Mouse (Mus musculus) liver, embryonic 14.5 days (tissue): Measurements from ENCODE around the gene Thra. TPM values are rescaled to one million over a fixed set of nuclear protein-coding genes. Genes with fewer than 3 reads are reported as not detected.

Experiments used
- ATAC-seq: fragments of 200-750 bp; cut with Nextera tagmentation; 2 replicates; pipeline ENCODE4 v1.8.0; 2017; ENCODE audit warnings: moderate number of reproducible peaks, mild to moderate bottlenecking, moderate library complexity; ENCODE audit not compliant: insufficient read depth
- DNase-seq, 3 experiments: peaks; one replicate each; pipeline ENCODE4 v3.0.0-alpha.2; 2012 to 2013; ENCODE audit warnings: low read depth in 3 of 3, low spot score in 3 of 3
- H3K27ac ChIP-seq: fragments of 300-500 bp; sonication (generic); 2 replicates; pipeline ENCODE4 v1.5.1; 2014; ENCODE audit warnings: moderate library complexity, mild to moderate bottlenecking, control low read depth, inconsistent platforms
- H3K27me3 ChIP-seq: fragments of 300-500 bp; sonication (generic); 2 replicates; pipeline ENCODE4 v1.6.1; 2014; ENCODE audit warnings: mild to moderate bottlenecking, low read length, moderate library complexity; ENCODE audit not compliant: control insufficient read depth, insufficient read depth
- H3K36me3 ChIP-seq: fragments of 300-500 bp; sonication (generic); replicated peaks from 2 replicates; pipeline ENCODE4 v1.6.1; 2014; ENCODE audit warnings: low read depth; ENCODE audit not compliant: control insufficient read depth, insufficient read depth
- H3K4me1 ChIP-seq, 2 experiments: fragments of 200-500 bp in 1 of 2; fragments of 300-500 bp in 1 of 2; sonication (generic) in 1 of 2; replicated peaks; 2 replicates each; pipeline ENCODE4 v1.6.1; 2012 to 2014; ENCODE audit warnings: antibody characterized with exemption in 1 of 2, inconsistent platforms in 1 of 2, low read length in 1 of 2; ENCODE audit not compliant: control insufficient read depth in 2 of 2, insufficient read depth in 2 of 2
- H3K4me2 ChIP-seq: fragments of 300-500 bp; sonication (generic); 2 replicates; pipeline ENCODE4 v1.6.1; 2014; ENCODE audit warnings: low read depth, mild to moderate bottlenecking, control low read depth, moderate library complexity
- H3K4me3 ChIP-seq, 2 experiments: fragments of 200-500 bp in 1 of 2; fragments of 300-500 bp in 1 of 2; sonication (generic) in 1 of 2; 2 replicates each; pipeline ENCODE4 v1.5.1; 2012 to 2014; ENCODE audit warnings: low read depth in 2 of 2, low read length in 2 of 2, mild to moderate bottlenecking in 2 of 2, control low read depth in 1 of 2, inconsistent platforms in 1 of 2, moderate library complexity in 1 of 2; ENCODE audit not compliant: insufficient read depth in 1 of 2
- H3K9ac ChIP-seq: fragments of 300-500 bp; sonication (generic); replicated peaks from 2 replicates; pipeline ENCODE4 v1.6.1; 2014; ENCODE audit warnings: mild to moderate bottlenecking, control low read depth, moderate library complexity
- H3K9me3 ChIP-seq: fragments of 300-500 bp; sonication (generic); 2 replicates; pipeline ENCODE4 v1.6.1; 2016; ENCODE audit warnings: low read length, mixed read lengths; ENCODE audit not compliant: control insufficient read depth
- CTCF ChIP-seq: IDR thresholded peaks from 2 replicates; pipeline ENCODE4 v1.5.1; 2016; ENCODE audit warnings: antibody characterized with exemption, low read depth, control low read depth
- EP300 ChIP-seq: IDR thresholded peaks from 2 replicates; pipeline ENCODE4 v1.6.1; 2016; ENCODE audit warnings: antibody characterized with exemption, low read depth
- WGBS: fragments of 180-500 bp; shearing (Covaris S2); extraction: QIAGEN DNeasy Blood & Tissue Kit; methylation state at CpG from one replicate; pipeline ENCODE4 v1.1.7; 2014; ENCODE audit not compliant: insufficient replicate concordance; 5-methylcytosine and 5-hydroxymethylcytosine counted together
- polyA plus RNA-seq, 2 experiments: library from polyadenylated mRNA; depleted of rRNA in 1 of 2; stranded (reverse) in 1 of 2; unstranded in 1 of 2; fragments of >200 nt; fragmentation: Nextera tagmentation in 1 of 2; extraction: Ambion mirVana in 1 of 2; gene quantifications; 2 replicates each; pipeline versions ENCODE4 v1.2.1 to v1.2.3; 2012 to 2014

Gene Thra
- polyA plus RNA-seq (2012; rRNA removed) (14.6 and 15.6 TPM in 2 replicates), polyA plus RNA-seq (2014; fragmentation: Nextera tagmentation; extraction: Ambion mirVana) (8.3 and 10.0 TPM in 2 replicates)

DNA sequence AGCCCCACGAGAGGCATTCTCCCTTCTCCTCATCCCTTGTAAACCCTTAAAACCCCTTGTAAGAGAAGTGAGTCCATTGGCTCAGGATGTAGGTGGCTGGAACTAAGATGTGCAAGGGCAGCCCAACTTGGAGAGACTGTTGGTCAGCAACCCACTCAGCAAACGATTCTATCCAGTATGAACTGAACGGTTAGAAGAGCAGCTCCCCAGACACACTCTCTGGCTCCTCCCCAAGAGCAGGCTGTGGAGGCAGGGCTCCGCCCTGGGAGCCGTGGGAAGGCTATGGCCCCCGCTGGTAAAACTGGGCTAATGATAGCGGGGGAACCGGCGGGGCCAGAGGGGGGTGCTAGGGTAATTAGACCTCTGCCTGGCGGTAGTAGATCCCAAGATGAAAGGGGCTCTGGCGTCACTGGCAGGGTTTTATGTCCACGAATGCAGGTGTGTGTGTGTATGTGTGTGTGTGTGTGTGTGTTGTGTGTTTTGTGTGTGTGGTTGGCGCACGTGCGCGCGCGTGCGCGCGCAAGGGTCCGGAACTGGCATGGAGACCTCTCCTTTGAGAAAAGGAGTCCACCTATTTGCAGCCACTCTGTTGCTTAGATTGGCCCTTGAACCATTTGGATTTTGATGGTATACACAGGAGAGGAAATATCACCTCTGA, at the start of gene Thra:
Gene Thra, plus strand, starts transcription at position 246 of the 658 bp plus-strand sequence.
- Histone ChIP-seq H3K4me3 (peak within 1 kb of the TSS; percentile 72 to 89), H3K9ac (peak within 1 kb of the TSS; percentile 78), H3K4me2 (peak within 1 kb of the TSS; percentile 81), H3K4me1 (peaks cover 36 to 47% of the 10 kb centered on the region in 2 experiments), H3K27me3 (no peaks in the 10 kb centered on the region), H3K27ac (peak within 1 kb of the TSS; percentile 78), H3K9me3 (no peaks in the 10 kb centered on the region), H3K36me3 (no peaks in the 10 kb centered on the region)
- DNase-seq: peak in 2 of 3 experiments; percentile 63 to 64
- TF ChIP-seq CTCF: no peak
- TF ChIP-seq EP300: no peak
- ATAC-seq: peak; percentile 77
- WGBS: under 1% methylated on average over 22 of the region's 22 CpGs

DNA sequence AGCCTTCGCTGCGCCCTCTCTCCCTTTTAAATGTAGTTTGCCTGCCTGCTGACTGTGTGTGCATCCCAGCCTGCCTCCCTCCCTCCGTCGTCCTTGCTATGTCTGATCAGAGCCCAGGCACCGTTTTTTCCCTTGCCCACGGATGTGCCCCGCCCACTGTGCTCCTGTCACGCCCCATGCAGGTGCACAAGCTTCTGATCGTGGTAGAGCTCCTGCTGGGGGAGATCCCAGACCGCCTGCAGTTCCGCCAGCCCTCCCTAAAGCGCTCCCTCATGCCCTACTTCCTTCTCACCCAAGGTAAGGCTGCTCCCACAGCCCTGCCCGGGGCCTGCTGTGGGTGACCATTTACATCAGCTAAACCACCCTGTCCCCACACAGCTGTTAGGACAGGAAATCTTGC, 47.2 kb upstream of the Thra start:
- Histone ChIP-seq H3K27me3 (no peaks in the 10 kb centered on the region), H3K4me3 (no peak overlapping the region), H3K36me3 (peaks cover 55% of the 10 kb centered on the region), H3K4me1 (no peaks in the 10 kb centered on the region), H3K27ac (no peak overlapping the region), H3K4me2 (no peak overlapping the region), H3K9ac (no peak overlapping the region), H3K9me3 (no peaks in the 10 kb centered on the region)
- DNase-seq (no peak), ATAC-seq (no peak)
- WGBS: 58% methylated on average over 13 of the region's 13 CpGs
- no peak for TF ChIP-seq EP300
- TF ChIP-seq CTCF: no peak

DNA sequence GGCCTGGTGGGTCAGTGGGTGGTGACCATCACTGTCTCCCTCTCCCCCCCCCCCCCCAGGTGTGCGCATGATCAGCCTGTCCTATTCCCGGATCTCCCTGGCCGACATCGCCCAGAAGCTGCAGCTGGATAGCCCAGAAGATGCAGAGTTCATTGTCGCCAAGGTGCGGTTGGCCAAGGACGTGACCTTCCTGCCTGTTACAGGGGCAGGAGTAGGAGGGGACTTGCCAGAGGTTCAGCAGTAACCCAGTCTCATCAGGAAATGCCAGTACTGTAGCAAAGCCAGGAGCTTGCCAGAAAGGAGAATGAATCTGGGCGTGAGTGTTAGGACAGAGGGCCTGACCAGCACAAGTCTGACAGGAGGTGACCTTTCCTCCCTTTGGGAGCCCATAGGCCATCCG, 46.7 kb upstream of the Thra start:
- TF ChIP-seq EP300 (no peak), CTCF (no peak)
- Histone ChIP-seq H3K9me3 (no peaks in the 10 kb centered on the region), H3K27ac (no peak overlapping the region), H3K4me1 (no peaks in the 10 kb centered on the region), H3K9ac (no peak overlapping the region), H3K4me2 (no peak overlapping the region), H3K27me3 (no peaks in the 10 kb centered on the region), H3K4me3 (no peak overlapping the region), H3K36me3 (peaks cover 51% of the 10 kb centered on the region)
- no peak for ATAC-seq
- DNase-seq: no peak
- 86% methylated on average over 9 of the region's 9 CpGs for WGBS

DNA sequence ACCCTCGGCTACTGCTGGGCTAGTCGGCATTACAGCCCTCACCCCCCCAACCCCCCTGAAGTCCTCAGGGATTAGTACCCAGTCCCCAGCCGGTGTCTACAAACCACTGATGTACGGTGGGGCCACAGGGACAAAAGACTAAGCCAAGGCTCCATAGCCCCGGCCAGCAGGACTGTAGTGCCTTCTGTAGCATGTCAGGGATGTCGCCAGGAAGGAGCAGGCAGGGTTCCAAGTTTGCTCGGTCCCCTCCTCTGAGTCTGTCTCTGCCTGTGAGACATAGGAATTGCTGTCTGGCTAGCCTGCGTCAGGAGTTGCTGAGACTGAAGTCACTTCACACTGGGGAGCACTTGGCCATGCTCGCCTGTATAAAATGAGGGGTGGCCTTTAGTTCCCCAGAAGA, 46.1 kb upstream of the Thra start:
- ATAC-seq (no peak), DNase-seq (no peak)
- no peak overlapping the region for H3K27ac ChIP-seq
- H3K4me3 ChIP-seq: no peak overlapping the region
- H3K4me2 ChIP-seq: no peak overlapping the region
- no peaks in the 10 kb centered on the region for H3K27me3 ChIP-seq
- TF ChIP-seq CTCF: no peak
- no peak for TF ChIP-seq EP300
- 78% methylated on average over 9 of the region's 9 CpGs for WGBS
- H3K36me3 ChIP-seq: peaks cover 49% of the 10 kb centered on the region
- H3K9ac ChIP-seq: no peak overlapping the region
- H3K9me3 ChIP-seq: no peaks in the 10 kb centered on the region
- H3K4me1 ChIP-seq: no peaks in the 10 kb centered on the region

DNA sequence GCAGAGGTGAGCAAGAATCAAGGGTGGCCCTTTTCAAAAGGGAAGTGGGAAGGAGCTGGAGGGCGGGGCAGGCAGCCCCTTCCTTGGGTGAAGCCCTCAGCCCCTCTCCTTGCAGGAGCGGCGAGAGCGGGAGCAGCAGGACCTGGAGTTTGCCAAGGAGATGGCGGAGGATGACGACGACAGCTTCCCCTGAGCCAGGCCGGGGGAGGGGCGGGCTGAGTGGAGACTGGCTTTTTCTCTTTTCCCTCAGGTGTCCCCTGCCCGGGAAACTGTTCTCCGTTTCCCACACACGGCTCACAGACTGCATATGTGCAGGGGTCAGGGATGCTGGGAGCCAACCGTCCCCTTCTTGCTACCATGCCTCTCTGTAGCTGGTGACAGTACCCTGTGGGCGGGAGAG, 45.0 kb upstream of the Thra start:
- WGBS: 85% methylated on average over 14 of the region's 14 CpGs
- Histone ChIP-seq H3K27ac (no peak overlapping the region), H3K9ac (no peak overlapping the region), H3K4me2 (no peak overlapping the region), H3K4me3 (no peak overlapping the region), H3K4me1 (no peaks in the 10 kb centered on the region), H3K9me3 (no peaks in the 10 kb centered on the region), H3K36me3 (peaks cover 38% of the 10 kb centered on the region), H3K27me3 (no peaks in the 10 kb centered on the region)
- no peak for DNase-seq
- ATAC-seq: no peak
- TF ChIP-seq EP300: no peak
- TF ChIP-seq CTCF: no peak
